Mouse (Mus musculus): ENCODE measurements around the gene Dapk3.

The Dapk3 gene

GRCm38 (mm10) chr10:81177958-81178712, 4.7 kb upstream of the Dapk3 start:
- WGBS, result 46% methylated on average over 14 of the region's 14 CpGs

DNA sequence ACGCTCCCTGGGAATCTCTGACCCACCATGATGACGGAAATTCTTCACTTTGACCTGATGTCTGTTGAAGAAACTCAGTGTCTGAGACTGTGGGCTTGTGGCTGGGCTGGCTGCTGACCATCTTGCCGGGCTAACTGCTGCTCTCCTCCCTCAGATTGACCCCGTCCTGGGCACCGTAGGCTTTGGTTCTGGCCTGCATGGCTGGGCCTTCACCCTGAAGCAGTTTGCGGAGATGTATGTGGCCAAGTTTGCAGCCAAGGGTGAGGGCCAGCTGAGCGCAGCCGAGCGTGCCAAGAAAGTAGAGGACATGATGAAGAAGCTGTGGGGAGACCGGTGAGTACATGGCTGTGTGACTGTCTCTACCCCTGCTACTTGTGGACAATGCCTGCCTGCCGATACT, 3.9 kb upstream of the Dapk3 start:
- WGBS, result 84% methylated on average over 11 of the region's 11 CpGs

- WGBS, result 85% methylated on average over 32 of the region's 32 CpGs
These were observed 3.1 kb upstream of the Dapk3 start for GRCm38 (mm10) chr10:81179451-81180342.

DNA sequence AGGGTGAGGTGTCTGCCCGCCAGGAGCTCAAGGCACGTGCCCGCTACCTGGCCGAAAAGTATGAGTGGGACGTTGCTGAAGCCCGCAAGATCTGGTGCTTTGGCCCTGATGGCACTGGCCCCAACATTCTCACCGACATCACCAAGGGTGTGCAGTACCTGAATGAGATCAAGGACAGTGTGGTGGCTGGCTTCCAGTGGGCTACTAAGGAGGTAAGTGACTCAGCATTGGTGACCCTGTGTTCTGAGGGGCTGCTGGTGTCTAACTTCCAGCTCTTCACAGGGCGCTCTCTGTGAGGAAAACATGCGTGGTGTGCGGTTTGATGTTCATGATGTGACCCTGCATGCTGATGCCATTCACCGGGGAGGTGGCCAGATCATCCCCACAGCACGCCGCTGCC, 1.9 kb upstream of the Dapk3 start:
- 89% methylated on average over 13 of the region's 13 CpGs for WGBS

DNA sequence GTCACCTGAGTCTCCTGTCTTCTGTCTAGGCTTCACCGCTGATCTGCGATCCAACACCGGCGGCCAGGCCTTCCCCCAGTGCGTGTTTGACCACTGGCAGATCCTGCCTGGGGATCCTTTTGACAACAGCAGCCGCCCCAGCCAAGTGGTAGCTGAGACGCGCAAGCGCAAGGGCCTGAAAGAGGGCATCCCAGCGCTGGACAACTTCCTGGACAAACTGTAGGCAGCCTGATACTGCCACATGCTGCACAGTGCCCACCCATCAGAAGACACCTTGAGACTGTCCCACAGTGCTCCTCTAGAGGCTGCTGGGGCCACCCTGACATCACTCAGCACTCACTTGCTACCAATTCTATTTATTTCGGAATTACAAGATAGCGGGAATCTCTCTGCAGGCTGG, 945 bp upstream of the Dapk3 start:
- 70% methylated on average over 12 of the region's 12 CpGs for WGBS

- WGBS, result 79% methylated on average over 5 of the region's 5 CpGs
These were observed 1.0 kb downstream of the Dapk3 start, which contains the start of gene 4930442H23Rik for GRCm38 (mm10) chr10:81183805-81184204. Gene 4930442H23Rik, minus strand, starts transcription at chr10:81183849.

DNA sequence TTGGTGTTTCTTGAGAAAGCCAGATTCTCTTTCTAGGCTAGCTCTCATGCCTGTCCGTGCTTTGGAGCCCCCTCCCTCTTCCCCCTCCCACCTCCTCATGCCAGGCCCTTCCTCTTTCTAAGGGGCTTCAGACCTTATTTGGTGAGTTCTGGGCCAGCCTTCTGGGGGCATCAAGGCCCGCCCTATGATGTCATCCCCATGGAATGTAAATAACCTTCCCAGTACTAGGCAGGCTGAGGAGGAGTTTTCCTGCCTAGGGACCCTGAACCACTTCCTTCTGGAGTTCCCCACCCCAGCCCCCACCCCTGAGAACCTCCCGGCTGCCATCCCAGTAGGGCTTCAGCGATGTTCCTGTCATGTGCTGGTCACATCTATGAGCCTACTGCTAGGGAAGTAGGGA, 2.0 kb downstream of the Dapk3 start:
- WGBS, result 53% methylated on average over 4 of the region's 4 CpGs

DNA sequence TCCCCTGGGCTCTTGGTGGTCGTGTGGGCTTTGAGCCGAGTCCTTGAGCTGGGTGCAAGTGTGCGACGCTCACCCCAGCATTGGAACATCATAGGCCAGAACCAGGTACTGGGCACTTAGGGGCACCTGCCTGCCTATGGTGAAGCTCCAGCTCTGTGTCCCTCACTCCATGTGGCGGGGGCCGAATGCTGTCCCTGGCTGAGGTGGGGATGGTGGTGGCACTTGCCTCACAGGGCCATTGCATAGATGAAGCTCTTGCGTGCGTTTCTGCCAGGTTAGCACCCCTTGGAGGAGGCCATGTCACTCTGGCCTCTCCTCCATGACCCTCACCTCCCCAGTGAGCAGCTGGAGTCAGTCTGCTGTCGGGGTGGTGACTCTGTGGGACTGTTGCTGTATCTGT, 4.4 kb downstream of the Dapk3 start:
- 90% methylated on average over 9 of the region's 9 CpGs for WGBS

DNA sequence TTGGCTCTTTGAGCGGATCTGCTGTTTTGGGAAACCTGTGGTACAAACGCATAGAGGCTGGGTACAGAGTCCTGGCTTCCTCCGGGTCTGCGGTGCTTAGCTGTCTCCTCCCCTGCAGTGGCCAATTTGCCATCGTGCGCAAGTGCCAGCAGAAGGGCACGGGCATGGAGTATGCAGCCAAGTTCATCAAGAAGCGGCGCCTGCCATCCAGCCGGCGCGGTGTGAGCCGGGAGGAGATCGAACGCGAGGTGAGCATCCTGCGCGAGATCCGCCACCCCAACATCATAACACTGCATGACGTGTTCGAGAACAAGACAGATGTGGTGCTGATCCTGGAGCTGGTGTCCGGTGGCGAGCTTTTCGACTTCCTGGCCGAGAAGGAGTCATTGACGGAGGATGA, 7.0 kb downstream of the Dapk3 start:
- 84% methylated on average over 26 of the region's 26 CpGs for WGBS

GRCm38 (mm10) chr10:81190236-81190911, 7.6 kb downstream of the Dapk3 start:
- 66% methylated on average over 31 of the region's 31 CpGs for WGBS

- WGBS, result 57% methylated on average over 6 of the region's 6 CpGs
These were observed 8.1 kb downstream of the Dapk3 start for GRCm38 (mm10) chr10:81190912-81191321.

DNA sequence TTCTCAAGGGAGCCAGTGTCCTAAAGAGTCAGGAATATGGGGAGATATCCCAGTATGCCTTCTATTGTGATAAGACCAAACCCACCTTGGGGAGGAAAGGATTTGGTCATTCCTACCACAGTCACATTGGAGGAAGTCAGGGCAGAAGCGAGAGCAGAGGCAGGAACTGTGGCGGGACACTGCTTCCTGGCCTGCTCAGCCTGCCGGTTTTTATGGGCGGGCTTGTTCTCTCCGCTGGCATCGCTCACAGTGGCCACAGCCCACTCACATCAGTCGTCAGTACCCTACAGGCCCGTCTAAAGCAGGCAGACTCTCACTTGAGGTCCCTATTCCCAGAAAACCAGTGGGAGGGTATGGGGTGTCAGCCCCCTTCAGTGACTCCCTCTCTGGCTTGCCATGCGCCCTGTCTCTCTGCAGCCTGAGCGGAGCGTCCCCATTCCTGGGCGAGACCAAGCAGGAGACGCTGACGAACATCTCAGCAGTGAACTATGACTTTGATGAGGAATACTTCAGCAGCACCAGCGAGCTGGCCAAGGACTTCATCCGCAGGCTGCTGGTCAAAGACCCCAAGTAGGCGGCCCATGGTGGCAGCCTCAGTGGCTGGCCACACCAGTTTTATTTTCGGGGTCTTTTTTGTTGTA, 8.7 kb downstream of the Dapk3 start:
- WGBS, result 77% methylated on average over 18 of the region's 18 CpGs

DNA sequence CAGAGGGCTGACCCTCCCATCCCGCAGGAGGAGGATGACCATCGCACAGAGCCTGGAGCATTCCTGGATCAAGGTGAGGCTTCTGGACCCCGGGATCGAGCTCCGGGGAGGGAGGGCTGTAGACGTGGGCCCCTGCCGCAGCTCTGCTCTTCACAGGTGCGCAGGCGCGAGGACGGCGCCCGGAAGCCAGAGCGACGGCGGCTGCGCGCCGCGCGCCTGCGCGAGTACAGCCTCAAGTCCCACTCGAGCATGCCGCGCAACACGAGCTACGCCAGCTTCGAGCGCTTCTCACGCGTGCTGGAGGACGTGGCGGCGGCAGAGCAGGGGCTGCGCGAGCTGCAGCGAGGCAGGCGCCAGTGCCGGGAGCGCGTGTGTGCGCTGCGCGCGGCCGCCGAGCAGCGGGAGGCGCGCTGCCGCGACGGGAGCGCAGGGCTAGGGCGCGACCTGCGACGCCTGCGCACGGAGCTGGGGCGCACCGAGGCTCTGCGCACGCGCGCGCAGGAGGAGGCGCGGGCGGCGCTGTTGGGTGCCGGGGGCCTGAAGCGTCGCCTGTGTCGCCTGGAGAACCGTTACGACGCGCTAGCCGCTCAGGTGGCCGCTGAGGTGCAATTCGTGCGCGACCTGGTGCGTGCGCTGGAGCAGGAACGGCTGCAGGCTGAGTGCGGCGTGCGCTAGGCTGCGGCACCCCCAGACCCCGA, 9.6 kb downstream of the Dapk3 start:
- WGBS, result under 1% methylated on average over 92 of the region's 93 CpGs

GRCm38 (mm10) chr10:81192968-81193501, 10.2 kb downstream of the Dapk3 start:
- WGBS, result 4% methylated on average over 19 of the region's 19 CpGs

- 7% methylated on average over 37 of the region's 37 CpGs for WGBS
These were observed 11.4 kb downstream of the Dapk3 start for GRCm38 (mm10) chr10:81193991-81194774.

DNA sequence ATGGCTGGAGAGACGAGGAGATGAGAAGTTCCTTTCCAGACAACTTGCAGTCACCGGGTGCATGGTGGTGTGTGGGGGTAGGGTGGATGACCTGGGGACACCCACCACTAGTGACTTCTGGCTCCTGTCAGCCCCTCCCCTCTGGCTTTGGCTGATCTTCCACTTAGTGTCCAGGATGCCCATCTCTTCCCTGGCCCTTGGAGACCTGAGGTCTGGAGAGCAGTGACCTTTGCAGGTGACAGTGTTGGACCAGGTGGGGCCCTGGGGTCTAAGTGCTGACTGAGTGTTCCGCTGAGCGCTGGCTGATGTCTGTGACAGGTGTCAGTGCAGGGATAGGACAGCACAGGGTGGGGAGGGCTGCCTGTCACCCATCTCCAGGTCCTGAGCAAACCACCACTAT, 12.5 kb downstream of the Dapk3 start:
- 85% methylated on average over 4 of the region's 4 CpGs for WGBS

DNA sequence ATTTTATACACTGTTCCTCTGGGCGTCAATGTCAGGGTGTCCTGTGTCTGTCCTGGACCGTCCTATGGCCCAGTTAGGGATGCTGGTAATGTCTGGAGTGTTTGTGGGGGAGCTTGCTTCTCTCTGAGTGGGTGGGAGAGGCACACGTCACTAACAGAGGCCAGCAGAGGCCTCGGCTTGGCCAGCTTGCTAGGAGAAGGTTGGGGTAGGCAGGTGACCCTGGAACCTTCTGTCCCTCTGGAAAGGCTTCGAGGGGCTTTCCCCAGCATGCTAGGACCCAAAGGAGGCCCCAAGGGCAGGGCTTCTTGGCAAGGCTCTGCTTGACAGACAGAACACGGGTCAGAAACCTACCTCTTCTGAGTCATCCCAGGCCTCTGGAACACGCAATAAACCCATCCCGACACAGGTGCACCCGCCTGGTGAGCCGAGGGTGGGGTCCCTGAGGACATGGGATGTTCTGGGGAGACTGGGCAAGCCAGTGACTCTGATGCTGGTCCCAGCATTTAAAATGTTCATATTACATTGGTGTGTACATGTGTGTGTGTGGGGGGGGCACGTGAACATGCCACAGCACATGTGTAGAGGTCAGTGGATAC, 13.8 kb downstream of the Dapk3 start:
- 78% methylated on average over 11 of the region's 11 CpGs for WGBS

- 50% methylated on average over 6 of the region's 6 CpGs for WGBS
These were observed 14.5 kb downstream of the Dapk3 start for GRCm38 (mm10) chr10:81197305-81197704.

- under 1% methylated on average over 9 of the region's 9 CpGs for WGBS
These were observed 15.4 kb downstream of the Dapk3 start for GRCm38 (mm10) chr10:81198230-81198629.

DNA sequence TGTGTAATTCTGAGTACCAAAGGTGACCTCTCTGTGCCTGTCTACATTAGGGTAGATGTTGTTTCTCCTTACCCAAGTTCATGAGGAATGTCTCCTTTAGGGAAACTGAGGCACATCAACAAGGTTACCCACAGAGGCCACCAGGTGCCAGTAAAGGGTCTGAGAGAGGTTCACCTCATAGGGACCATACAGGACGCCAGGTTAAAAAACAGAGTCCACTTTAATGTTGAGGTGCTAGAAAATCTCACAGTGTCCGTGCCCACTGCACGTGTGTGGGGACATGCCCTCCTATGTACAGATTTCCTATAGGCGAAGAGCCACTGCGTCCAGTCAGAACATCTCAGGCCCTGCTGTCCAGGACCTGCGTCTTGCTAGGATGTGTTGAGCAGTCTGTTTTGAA, 16.2 kb downstream of the Dapk3 start:
- 86% methylated on average over 6 of the region's 6 CpGs for WGBS
